Mouse (Mus musculus): ENCODE measurements around the gene Map2k2.
"Not testable (repeated sequence)": the region's sequence is repeated elsewhere in the genome, so short reads cannot be mapped to it uniquely, and the experiment has no call there.

The Map2k2 gene

DNA sequence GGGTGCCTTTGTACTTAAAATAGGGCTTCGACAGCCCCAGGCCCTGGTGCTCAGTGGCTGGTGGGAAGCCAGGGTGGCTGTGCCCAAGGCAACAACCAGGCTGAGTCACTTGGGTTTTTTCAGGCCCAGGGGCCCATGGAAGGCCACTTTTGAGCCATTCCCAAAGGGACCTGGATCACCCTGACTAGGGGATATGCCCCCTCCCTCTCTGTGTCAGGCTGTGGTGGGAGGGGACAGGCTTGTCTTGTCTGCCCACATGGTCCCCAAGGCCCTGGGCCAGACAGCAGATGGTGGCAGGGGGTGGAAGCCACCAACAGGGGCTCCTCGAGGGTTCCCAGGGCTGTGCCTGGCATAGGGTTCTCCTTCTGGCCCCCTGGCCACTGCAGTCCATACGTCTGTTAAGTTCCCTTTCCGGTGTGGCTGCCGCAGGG is 36.9 kb downstream of the Map2k2 start:
- no peak for DNase-seq (ENCODE audit: low read depth, low spot score)

DNA sequence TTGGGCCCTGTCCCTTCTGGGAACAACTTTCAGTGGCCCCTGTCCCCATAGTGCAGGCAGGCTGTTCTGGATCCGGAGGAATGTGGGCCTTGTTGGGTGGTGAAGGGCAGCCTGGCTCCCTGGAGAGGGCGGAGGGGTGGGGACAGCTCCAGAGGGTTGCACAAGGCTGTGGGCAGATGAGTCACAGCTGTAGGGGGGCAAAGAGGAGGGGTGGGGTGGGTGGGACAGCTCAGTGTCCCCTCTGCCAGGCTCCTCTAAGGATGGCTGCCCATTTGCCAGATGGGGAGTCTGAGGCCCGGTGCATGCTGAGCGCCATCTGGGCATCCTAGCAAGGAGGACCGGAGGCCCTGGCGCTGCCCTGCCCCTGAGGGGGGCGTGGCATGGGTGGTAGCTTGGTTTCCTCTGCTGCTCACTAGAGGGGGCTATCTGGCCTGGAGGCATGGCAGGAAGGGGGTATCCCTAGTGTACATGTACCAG is 37.5 kb downstream of the Map2k2 start:
- DNase-seq (ENCODE audit: low read depth, low spot score), result no peak

DNA sequence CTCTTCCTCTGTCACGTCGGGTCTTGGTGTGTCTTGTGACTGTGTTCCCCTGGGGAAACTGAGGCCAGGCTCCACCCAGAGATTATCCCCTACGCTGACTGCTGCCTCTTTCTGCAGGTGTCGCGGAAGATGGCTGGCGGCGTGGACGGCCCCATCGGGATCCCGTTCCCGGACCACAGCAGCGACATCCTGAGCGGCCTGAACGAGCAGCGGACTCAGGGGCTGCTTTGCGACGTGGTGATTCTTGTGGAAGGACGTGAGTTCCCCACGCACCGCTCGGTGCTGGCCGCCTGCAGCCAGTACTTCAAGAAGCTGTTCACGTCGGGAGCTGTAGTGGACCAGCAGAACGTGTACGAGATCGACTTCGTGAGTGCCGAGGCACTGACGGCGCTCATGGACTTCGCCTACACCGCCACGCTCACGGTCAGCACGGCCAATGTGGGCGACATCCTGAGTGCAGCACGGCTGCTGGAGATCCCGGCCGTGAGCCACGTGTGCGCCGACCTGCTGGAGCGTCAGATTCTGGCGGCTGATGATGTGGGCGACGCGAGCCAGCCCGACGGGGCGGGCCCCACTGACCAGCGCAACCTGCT is 38.2 kb downstream of the Map2k2 start:
- no peak for DNase-seq (ENCODE audit: low read depth, low spot score)

DNA sequence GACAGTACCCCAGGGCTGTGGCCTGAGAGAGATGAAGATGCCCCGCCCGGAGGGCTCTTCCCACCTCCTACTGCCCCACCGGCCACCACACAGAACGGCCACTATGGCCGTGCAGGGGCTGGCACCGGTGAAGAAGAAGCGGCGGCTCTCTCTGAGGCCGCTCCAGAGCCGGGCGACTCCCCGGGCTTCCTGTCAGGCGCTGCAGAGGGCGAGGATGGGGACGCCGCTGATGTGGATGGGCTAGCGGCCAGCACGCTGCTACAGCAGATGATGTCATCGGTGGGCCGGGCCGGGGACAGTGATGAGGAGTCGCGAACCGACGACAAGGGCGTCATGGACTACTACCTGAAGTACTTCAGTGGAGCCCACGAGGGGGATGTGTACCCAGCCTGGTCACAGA is 39.0 kb downstream of the Map2k2 start:
- DNase-seq (ENCODE audit: low read depth, low spot score), result no peak

DNA sequence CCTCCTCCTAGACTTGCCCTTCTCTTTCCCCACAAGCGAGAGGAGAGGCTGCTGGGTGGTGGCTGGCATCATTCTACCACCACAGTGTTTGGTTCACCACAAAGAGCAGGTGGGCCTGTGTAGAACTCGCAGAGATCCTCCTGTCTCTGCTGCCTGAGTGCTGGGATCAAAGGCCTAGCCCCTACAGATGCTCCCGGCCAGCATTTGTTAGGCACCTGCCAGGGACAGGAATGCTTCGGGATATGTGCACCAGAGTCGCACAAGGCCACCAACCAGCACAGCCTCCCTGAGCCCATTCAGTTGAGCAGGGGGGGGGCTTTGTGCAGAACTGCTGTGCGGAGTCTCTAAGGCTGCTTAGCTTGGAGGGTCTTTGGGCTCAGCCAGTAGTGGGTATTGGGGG is 39.6 kb downstream of the Map2k2 start:
- no peak for DNase-seq (ENCODE audit: low read depth, low spot score)

DNA sequence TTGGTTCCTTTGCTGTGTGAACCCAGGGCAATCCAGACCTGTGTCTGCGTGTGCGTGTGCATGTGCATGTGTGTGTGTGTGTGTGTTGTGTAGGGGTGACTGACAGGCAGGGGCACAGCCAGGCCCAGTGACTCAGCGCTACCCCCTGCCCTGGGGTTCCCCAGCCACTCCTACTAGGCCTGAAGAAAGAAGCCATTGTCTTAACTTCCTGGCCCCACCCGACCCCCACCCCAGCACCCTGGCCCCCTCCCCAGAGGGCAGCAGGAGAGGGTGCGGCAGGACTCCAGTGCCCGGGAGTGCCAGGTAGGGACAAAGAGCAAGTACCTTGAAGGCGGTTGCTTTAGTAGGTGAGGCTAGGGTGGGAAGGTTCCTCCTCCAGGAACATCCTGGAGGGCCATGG is 40.1 kb downstream of the Map2k2 start:
- no peak for DNase-seq (ENCODE audit: low read depth, low spot score)

DNA sequence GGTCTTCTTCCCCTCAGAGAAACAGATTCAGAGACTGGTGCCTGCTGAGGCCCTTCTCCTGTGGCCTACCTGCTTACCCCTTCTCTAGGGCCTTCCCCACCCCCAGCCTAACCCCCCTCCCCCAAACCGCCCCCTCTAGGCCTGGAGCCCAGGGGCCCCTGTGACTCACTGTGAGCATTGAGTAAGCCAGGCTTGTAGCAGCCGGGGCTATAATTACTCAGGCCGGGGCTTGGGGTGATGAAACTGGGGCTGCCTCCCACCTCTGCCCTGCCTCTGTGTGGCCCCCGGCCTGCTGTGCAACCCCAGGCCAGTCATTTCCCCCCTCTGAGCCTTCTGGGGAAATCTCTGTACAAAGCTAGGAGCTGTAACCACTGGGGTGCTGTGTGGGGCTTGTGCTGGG is 40.6 kb downstream of the Map2k2 start:
- DNase-seq (ENCODE audit: low read depth, low spot score), result no peak

DNA sequence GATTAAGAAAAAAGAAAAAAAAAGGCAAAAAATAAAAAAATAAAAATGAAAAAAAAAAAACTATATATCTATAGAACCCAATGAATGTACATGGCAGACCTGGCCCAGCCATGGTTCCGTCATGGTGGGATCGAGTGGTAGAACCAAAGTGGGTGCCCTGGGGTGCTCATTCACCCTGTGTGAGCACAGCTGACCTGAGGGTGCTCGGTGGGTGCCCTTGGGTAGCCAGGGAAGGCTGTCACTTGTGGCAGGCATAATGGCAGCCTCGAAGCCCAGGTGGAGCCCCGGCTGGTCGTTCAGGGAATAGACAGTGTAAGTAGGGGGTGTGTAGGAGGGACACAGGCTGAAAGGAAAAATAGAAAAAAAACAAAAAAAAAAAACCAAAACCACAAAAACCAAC is 45.5 kb downstream of the Map2k2 start:
- no peak for DNase-seq (ENCODE audit: low read depth, low spot score)

DNA sequence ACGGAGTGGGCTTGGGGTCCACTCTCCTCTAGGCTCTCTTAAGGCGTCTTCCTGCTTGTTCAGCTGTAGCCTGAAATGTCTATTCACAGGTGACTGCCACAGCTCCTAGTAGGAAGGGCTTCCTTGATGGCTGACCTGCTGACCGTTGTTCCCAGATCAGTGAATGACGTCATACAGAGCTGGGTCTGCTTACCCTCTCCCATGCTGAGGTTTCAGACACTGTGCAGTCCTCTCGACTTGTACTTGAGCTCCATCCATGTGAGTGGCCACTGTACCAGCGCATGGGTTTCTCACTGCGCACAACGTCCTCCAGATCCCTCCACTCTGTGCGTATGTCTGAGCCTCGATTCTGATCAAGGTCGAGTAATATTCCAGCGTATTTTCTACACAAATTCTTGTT is 46.9 kb downstream of the Map2k2 start:
- no peak for DNase-seq (ENCODE audit: low read depth, low spot score)

DNA sequence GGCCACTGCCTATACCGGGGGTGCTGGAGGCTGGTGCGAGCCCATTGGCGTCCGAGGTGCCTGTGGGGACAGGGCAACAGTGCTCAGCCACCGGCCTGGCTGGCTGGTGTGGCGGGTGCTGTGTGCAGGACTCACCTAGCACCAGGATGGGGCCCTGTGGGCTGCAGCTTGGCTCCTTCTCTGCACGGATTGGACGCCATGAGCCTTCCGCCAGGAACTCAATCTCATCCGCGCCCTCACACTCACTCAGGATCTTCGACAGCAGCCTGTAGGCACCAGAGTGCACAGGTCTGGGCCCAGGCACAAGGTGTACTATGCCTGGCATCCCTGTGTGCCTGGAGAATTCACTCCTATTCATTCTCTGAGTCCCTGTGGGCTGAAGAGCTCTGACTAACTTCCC is 48.6 kb downstream of the Map2k2 start:
- no peak for DNase-seq (ENCODE audit: low read depth, low spot score)

DNA sequence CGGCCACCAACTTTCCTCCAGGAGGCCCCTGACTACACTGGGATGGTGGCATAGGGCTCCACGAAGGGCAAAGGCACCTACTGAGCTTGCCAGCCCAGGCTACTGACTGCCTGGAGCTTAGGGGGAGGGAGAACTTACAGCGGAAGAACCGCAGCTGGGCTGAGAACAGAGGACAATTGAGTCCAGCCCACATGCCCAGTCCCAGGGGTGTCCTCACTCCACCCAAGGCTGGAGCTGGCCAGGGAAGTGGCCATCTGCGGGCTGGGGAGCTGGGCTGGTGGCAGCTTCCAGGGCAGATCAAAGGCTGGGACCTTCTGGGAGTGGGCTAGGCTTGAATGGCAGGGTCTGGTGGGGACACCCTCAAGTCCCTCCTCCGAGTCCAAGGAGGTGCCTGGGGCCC is 49.0 kb downstream of the Map2k2 start:
- no peak for DNase-seq (ENCODE audit: low read depth, low spot score)

DNA sequence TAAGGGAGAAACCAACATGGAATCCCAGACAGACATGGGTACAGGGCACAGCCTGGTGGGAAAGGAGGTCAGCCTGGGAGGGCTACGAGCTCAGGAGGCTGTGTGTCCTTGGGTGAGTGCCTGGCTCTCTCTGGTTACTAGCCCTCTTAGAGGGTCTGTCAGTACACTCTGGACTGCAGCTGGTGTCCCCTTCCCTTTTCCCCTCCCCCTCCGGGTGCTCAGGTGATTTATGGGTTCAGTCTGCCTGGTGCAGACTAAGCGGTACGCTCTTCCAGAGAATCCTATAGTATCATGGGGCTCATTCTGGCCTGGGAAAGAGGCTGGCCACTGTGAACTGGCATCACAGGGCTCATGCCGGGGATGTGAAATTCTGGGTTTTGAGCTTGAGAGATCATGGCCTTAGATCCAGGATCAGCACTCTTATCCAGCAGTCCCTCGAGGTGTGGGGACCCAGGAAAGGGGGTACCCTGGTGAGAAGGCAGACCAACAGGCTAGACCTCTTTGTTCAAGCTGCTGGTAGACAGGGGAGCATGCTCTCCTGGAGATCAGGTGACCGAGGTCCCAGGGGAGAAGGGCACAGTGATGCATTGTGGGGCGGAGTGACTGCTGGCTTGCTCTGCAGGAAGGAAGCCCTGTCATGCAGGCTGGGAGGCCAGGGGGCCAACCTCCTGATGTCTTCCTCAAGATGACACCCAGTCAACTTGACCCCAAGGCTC is 56.0 kb downstream of the Map2k2 start:
- no peak for DNase-seq (ENCODE audit: low read depth, low spot score)

DNA sequence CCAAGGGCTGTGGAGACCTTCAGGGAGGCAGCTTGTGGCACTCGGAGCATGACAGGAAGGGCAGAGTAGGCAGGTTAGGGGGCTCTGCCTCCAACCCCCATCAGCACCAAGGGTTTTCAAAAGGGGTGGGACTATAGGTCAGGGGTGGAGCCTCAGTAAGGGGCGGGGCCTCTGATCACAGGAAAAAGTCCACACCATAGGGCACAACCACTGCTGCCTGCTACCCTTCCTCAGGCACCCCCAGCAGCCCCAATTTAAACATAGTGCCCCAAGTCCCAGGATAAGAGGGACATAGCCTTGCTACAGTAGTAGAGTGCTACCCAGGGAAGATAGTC is 56.6 kb downstream of the Map2k2 start:
- no peak for DNase-seq (ENCODE audit: low read depth, low spot score)

DNA sequence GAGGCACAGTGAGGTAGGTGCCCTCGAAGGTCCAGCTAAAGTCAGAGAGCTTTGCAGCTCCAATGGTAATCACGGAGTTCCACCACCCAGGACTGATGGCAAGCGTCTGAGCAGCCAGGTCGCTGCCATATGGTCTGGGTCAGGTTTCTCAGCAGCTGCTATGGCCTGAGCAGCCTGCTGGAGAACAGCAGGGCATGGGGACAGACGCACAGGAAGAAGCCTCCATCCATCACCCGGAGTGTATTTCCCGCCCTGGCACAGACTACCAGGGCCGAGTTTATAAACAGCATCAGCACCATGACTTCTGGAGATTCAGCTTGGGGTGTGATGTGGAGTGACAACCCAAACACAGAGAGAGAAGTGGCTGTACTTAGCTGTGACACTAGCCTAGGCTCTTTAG is 59.4 kb downstream of the Map2k2 start:
- no peak for DNase-seq (ENCODE audit: low read depth, low spot score)

DNA sequence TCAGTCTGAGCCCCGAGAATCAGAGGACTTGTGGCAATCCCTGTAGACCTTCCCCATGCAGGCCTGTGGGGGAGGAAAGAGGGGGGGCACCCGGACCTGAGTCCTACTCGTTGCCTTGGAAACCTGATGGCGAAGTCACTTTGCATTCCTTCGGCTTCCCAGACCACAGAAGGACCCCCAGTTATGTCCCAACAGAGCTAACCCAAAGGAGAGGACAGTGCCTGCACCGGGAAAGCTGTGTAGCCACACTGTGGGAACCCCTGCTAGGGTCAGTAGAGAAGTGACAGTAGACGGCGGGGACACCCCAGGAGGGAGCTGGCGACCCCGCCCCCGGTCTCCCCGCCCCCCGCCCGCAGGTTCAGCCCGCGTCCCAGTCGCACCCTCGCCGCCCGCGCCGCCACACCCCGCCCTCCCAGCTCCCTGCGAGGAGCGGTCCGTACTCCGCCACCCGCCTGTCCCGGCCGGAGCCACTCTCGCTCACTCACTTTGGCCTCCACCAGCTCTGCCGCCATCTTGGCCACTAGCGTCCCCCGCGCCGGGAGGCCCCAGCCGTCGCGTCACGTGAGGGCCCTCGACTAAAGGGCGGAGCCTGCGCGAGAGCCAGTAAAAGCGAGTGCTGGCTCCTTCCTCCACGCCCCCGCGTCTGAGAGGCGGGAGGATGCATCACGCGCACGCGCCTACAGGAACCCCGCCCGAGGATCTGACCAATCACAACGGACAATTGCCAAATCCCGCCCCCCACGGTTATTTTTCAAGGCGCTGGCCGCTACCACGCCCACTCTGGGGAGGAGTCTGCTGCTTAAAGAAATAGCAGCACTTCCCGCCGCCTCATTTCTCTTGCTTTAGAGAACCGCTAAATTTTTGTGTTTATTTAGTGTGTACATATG is 61.7 kb downstream of the Map2k2 start, which contains the start of gene Pias4:
Gene Pias4, minus strand, starts transcription at position 724 of the 887 bp plus-strand sequence.
- DNase-seq (ENCODE audit: low read depth, low spot score), result peak; percentile 99

DNA sequence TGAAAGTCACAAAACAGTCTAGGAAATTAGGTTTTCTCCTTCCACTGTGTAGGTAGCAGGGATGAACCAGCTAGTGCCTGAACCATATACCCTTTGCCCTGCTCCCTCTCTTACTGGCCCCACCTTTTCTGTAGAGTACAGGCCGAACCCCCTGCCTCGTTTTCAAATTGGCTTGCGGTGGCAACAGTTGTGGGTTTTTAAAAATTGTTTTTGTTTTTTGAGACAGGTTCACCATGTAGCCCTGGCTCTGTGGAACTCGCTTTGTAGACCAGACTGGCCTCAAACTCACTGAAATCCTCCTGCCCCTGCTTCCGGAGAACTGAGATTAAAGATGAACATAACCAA is 62.3 kb downstream of the Map2k2 start:
- no peak for DNase-seq (ENCODE audit: low read depth, low spot score)

DNA sequence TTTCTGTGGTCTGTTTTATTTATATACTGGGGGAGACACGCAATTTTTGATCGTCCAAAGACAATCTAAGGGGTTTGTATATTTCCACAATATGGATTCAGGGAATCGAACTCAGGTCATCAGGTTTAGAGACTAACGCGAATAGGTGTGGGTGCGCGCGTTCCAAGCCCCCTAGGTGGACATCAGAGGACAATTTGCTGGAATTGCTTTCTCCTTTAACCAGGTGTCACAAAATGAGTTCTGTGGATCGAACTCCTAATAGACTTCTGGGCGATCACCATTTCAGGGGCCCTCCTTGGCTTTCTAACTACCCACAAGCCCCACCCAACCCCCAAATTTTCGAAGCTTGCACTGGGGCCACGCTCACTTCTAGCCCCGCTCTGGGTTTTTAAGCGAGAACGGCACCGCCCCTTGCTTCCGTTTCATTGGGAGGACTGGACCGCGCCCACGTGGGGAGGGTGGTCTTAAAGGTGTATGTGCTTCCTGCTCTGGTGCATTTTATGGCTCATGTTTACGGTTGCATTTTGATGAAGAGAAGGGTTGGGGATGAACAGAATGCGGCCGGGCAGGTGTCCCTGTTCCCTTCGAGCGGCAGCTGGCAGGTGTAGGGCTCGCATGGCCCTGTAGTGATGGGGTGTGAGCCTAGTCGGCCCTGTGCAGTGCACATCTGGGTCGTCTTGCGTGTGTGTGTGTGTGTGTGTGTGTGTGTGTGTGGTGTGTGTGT is 63.0 kb downstream of the Map2k2 start:
- DNase-seq (ENCODE audit: low read depth, low spot score), result no peak

DNA sequence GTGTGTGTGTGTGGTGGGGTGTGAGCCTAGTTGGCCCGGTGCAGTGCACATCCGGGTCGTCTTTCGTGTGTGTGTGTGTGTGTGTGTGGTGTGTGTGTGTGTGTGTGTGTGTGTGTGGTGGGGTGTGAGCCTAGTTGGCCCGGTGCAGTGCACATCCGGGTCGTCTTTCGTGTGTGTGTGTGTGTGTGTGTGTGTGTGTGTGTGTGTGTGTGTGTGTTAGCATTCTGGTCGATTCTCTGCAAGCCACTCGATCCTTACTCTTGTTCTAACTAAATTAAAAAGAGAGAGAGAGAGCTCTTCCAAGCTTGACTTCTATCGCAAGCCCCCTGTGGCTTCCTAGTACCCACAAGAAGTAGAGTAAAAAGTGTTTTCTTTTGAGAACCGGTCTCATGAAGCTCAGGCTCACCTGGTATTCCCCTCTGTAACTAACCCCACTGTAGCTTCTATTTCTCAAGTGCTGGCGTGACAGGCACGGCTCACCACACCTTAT is 63.7 kb downstream of the Map2k2 start:
- DNase-seq (ENCODE audit: low read depth, low spot score), result not testable (repeated sequence)

DNA sequence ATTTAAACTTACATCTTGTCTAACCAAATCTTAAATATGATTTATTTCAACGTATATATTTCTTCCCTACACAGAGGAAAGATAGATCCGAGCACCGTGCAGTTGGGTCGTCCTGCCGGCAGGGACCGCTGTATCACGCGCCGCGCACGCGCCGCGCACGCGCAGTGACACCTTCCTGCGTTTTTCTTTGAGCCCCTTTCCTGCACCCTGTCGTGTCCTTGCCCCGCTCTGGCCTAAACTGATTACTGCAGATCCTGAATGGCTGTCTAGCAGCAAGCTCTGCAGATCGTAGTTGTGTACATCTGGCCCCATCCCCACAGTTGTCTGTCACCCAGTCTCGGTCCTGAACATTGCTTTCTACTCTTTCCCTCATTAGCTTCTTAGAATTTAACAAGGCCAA is 67.4 kb downstream of the Map2k2 start:
- peak; percentile 79 for DNase-seq (ENCODE audit: low read depth, low spot score)

DNA sequence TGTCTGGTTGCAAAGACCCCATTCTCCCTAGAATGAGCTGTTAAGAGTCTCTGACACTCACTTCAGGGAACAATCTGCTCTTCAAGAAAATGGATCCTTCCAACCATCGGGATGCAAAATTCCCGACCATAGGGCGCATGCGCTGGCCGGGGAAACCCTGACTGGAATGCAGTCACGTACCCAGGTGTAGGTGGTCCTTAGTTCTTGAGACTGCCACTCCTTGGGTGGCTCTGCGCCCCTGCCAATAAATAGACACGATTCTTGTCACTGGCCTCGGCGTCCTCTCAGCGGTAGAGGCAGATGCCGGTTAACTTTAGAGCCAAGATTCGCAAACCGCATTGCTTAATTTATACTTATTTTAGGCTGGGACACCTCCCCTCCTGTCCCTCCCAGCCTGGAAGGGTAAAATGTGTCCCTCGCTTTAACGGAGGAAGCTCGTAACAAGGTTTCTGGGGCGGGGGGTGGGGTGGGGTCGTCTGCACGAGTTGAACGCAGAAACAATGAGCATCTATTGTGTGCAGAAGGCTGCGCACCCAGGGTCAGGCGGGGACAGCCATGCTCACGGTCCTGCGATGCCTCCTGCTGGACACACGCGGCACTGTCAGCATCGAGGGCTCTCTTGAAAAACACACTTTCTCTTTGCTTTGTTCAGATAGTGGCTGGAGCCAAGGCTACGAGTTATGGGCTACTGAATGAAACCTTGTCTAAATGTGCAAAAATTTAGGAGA is 69.1 kb downstream of the Map2k2 start:
- peak; percentile 71 for DNase-seq (ENCODE audit: low read depth, low spot score)

DNA sequence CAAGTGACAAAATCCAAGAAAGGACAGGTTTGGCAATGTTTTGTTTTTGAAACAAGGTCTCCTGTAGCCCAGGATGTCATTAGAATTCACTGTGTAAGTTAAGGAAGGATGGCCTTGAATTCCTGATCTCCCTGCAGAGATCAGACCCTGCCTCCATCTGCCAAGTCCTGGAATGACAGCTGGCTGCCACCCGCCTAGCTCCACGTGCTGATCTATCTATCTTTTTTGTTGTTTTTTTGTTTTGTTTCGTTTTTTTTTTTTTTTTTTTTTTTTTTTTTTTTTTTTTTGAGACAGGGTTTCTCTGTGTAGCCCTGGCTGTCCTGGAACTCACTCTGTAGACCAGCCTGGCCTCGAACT is 69.6 kb downstream of the Map2k2 start:
- DNase-seq (ENCODE audit: low read depth, low spot score), result not testable (repeated sequence)

All from retina, postnatal 7 days (tissue).